In genomic region chr8:108536911-108537351, GRCm38 (mm10) we compare ENCODE assay signal across 10 mouse cellular contexts.
DNase-seq lines count a peak whose midpoint lies in the region; ATAC-seq and TF ChIP-seq lines count a peak whose summit lies in the region.
"Had no signal": no experiment of that assay in that cellular context is flagged by ENCODE, and none has a peak within 500 bp of the region (broad histone marks: within the 10 kb centered on the region; RNA-seq: fewer than 3 reads in every experiment).

No protein-coding gene starts in this region.

- intact Hi-C loops in heart, postnatal 10 days (cut with DNase I): no loop called here
- intact Hi-C loops in left cerebral cortex, postnatal 14 days (cut with DNase I): no loop called here

- peak overlapping the region; percentile 58 for H3K4me2 ChIP-seq in forebrain, embryonic 15.5 days (replicated peaks)
- no peak overlapping the region for H3K4me2 ChIP-seq in stomach, postnatal 0 days (replicated peaks; ENCODE audit: low read depth)

- TF ChIP-seq EP300 in stomach, postnatal 0 days (optimal IDR thresholded peaks at IDR 0.05): no peak

- peak; percentile 38; the same call in 1 of the 2 replicates for ATAC-seq in forebrain, embryonic 15.5 days (replicated peaks)
- ATAC-seq in stomach, postnatal 0 days (ENCODE audit: low FRiP score, low TSS enrichment): no peak
- ATAC-seq in granulocyte monocyte progenitor cell, adult 5-6 weeks (replicated peaks; ENCODE audit: poor library complexity, severe bottlenecking): no peak
- ATAC-seq: intestine, postnatal 0 days had no signal

- H3K4me3 ChIP-seq in forebrain, embryonic 15.5 days: peak overlapping the region; percentile 33
- H3K4me3 ChIP-seq in stomach, postnatal 0 days (ENCODE audit: low read depth, low read length): no peak overlapping the region
- H3K4me3 ChIP-seq: embryonic facial prominence, embryonic 13.5 days had no signal

- peak overlapping the region; percentile 3 for H3K9ac ChIP-seq in forebrain, embryonic 15.5 days (replicated peaks)
- H3K9ac ChIP-seq in stomach, postnatal 0 days (ENCODE audit: low read length): no peak overlapping the region
- H3K9ac ChIP-seq: embryonic facial prominence, embryonic 13.5 days had no signal

- H3K4me1 ChIP-seq in forebrain, embryonic 15.5 days: peaks cover 46% of the 10 kb centered on the region
- H3K4me1 ChIP-seq in stomach, postnatal 0 days (replicated peaks; ENCODE audit: control insufficient read depth, insufficient read depth): no peaks in the 10 kb centered on the region

- WGBS in forebrain, embryonic 15.5 days: 11% methylated on average over 15 of the region's 15 CpGs
- 69% methylated on average over 15 of the region's 15 CpGs for WGBS in stomach, postnatal 0 days

- H3K9me3 ChIP-seq in forebrain, embryonic 15.5 days: no peaks in the 10 kb centered on the region
- no peaks in the 10 kb centered on the region for H3K9me3 ChIP-seq in stomach, postnatal 0 days (ENCODE audit: control insufficient read depth, low read length)
- H3K9me3 ChIP-seq: embryonic facial prominence, embryonic 13.5 days had no signal

- TF ChIP-seq CTCF in stomach, postnatal 0 days (IDR thresholded peaks at IDR 0.05; ENCODE audit: low read depth): no peak

- H3K36me3 ChIP-seq in forebrain, embryonic 15.5 days: no peaks in the 10 kb centered on the region
- H3K36me3 ChIP-seq in stomach, postnatal 0 days (ENCODE audit: control insufficient read depth, insufficient read depth, low read length): no peaks in the 10 kb centered on the region
- H3K36me3 ChIP-seq: embryonic facial prominence, embryonic 13.5 days had no signal

- H3K27me3 ChIP-seq in forebrain, embryonic 15.5 days: 0 out of 2 replicates have a peak, but pooled peaks cover 3% of the 10 kb centered on the region
- no peaks in the 10 kb centered on the region for H3K27me3 ChIP-seq in stomach, postnatal 0 days (ENCODE audit: control insufficient read depth, insufficient read depth, low read length)
- H3K27me3 ChIP-seq: embryonic facial prominence, embryonic 13.5 days had no signal

- DNase-seq in heart, adult 11 months: peak; percentile 75
- no peak for DNase-seq in heart, postnatal 10 days
- DNase-seq in left cerebral cortex, postnatal 14 days (ENCODE audit: low spot score in 2 of 2): peak; percentile 29 to 35
- peak; percentile 20 for DNase-seq in retina, postnatal 7 days (ENCODE audit: low read depth, low spot score)
- no peak for DNase-seq in stomach, postnatal 0 days (ENCODE audit: low spot score)
- no peak for DNase-seq in cerebellum, adult 11 months

- H3K27ac ChIP-seq in forebrain, embryonic 15.5 days (replicated peaks): peak overlapping the region; percentile 77
- no peak overlapping the region for H3K27ac ChIP-seq in stomach, postnatal 0 days (replicated peaks)
- H3K27ac ChIP-seq: embryonic facial prominence, embryonic 13.5 days had no signal

Comparison
In these comparisons a context has a peak if more than half of its experiments do, and no peak if none do; other contexts are left out.
1. DNase-seq: peak in heart, adult 11 months (single experiment), left cerebral cortex, postnatal 14 days (2 of 2) and retina, postnatal 7 days (single experiment); none in heart, postnatal 10 days (0 of 2), stomach, postnatal 0 days (single experiment) and cerebellum, adult 11 months (single experiment).